Mouse (Mus musculus) inflammation-experienced regulatory T-cells, adult 16 weeks (primary cell): ENCODE measurements around the gene Ttc16. TPM values are rescaled to one million over a fixed set of nuclear protein-coding genes. Genes with fewer than 3 reads are reported as not detected.

Experiments
- polyA plus RNA-seq: library from polyadenylated mRNA; unstranded; fragments of 100-300 nt; shearing (Covaris generic); gene quantifications from one replicate; pipeline ENCODE4 v1.2.1, GENCODE M21; 2017

Gene Ttc16
- polyA plus RNA-seq, result 1.7 TPM

DNA sequence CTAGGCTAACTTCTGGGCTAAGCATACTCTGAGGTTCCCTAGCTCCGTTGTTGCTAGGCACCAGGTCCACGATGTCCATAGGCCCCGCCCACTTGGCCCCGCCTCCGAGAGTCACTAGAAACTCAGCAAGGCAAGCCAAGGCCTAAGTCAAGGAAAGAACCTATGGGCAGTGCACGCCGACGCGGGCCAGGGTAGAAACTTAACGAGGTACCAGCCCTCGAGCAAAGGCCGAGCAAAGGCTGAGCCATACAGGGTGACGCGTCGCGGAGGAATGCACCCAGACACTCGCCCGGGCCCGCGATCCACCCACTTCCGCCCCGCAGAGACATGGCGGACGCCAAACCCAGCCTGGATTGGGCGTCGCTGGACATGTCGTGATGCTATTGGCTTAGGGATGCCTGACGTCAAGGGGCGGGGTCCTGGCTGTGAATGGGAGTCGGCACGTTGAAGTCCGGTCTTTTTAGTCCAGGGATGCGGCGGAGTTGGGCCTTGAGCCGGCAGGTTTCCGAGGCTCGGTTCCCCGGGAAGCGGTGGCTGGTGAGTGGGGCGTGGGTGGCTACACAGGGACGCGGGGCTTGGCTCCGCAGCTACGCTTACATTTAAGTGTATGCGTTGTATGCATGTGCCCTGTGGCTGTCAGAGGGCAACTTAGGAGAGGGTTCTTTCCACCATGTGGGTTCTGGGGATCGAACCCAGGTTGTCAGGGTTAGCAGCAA, at the start of gene Ttc16, which contains the start of gene Ptrh1:
Gene Ttc16 (minus strand): TSS at position 275 of the 716 bp plus-strand sequence.
Gene Ptrh1 (plus strand): TSS at position 428 of the 716 bp plus-strand sequence.

DNA sequence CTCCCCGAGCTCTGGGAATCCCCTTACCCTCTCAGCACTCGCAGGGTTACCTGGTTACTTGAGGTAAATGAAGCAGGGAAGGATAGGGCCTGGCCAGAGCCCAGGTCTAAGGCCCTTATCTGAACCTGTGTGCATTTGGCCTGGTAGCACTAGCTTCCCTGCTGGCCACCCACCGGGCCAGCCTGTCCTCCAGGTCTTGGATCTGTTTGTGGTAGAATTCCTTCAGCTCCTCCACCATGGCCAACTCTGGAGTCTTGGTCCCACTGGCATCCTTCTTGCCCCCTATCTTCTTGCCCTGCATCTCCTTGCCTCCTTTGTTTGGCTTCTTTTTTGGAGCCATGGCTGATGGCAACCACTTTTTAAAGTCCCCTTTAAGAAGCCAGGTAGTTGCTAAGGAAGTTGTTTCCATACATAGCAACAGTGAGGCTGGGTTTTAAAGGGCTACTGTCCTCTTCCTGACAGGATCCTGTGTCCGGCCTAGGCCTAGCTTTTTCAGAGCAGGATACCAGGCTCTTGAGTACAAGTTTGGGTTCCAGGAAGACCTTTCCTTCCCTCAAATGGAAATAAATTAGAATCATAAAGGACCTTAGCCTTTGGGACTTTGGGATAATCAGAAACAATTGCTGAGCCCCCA, 8.7 kb upstream of the Ttc16 start, which contains the start of gene Cfap157:
Gene Cfap157 (minus strand): TSS at position 381 of the 634 bp plus-strand sequence.

DNA sequence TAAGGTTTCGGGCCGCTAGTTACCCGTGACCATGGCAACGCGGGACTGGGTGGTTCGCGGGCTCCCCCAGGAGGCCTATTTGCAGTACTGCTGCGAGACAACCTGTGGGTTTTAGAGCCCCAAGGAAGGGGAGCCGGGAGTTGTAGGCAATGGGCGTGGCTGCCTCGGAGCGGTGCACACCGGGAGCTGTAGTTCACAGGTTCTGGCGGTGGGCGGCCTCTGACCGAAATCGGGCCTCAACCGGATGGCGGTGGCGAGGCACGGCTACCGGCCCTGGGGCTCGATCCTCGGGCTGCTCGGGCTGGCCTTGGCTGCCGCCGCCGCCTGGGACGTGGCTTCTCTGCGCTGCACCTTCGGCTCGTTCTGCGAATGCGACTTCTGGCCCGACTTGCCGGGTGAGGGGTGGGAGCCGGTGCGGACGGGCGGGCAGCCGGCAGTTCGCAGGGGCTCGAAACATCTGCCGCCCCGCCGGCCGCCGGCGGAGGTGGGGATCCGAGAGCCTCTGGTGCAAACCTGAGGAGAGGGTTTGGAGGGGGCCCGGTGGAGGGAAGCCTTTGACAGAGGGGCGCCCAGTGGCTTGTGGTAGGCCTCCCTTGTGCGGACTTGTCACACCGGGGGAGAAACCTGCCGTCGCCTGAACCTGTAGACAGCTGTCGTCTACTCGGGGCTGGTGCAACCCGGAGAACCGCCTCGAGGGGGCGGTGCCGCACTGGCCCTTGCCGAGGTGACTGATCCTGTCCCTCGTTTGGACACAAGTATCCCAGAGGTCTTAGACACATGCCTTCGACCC, 18.2 kb downstream of the Ttc16 start, which contains the start of gene Tor2a:
Gene Tor2a (plus strand): TSS at position 179 of the 790 bp plus-strand sequence.

DNA sequence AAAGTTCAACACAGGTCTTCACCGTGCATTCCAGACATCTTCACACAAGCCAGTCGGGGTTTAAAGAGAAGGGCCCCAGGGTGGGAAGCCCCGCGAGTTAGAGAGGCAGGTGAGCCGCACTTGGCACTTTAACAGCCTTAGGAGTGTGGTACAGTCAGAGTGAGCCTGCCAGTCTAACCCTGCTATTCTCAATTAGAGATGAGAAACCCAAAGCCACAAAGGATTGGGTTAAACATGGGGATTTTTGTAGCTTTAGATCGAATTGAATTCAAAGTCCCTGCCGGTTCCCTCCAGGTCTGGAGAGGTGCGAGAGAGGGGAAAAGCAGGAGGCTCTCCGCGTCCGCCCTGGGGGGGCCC, 34.5 kb downstream of the Ttc16 start, which contains the start of gene 6330409D20Rik:
Gene 6330409D20Rik (minus strand): TSS at position 101 of the 357 bp plus-strand sequence.

DNA sequence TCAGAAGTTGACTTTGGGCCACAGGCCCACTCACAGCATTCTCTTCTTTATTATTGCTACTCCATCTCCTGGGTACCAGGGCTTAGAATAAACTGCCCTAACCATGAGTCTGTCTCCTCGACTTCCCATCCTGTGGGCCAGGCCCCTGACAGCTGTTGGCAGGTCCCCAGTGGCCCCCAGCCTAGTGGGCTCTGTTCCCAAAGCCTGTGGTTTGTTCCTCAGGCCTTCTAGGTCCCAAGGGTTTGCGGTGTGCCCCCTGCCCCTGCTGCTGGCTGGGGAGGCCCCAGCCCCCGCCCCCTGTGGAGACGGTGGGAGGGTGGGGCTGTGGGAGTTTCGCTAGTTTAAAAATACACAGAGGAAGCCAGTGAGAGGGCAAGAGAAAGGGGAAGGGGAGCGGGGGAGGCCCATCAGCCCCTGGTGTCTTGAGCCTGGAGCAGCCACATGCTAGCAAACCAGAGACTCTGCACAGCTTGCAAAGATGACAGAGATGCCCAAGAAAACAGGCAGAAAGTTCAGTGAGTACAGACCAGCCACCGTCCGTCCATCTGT, 54.7 kb downstream of the Ttc16 start, which contains the start of gene Sh2d3c:
Gene Sh2d3c (plus strand): TSS at position 375 of the 549 bp plus-strand sequence.

DNA sequence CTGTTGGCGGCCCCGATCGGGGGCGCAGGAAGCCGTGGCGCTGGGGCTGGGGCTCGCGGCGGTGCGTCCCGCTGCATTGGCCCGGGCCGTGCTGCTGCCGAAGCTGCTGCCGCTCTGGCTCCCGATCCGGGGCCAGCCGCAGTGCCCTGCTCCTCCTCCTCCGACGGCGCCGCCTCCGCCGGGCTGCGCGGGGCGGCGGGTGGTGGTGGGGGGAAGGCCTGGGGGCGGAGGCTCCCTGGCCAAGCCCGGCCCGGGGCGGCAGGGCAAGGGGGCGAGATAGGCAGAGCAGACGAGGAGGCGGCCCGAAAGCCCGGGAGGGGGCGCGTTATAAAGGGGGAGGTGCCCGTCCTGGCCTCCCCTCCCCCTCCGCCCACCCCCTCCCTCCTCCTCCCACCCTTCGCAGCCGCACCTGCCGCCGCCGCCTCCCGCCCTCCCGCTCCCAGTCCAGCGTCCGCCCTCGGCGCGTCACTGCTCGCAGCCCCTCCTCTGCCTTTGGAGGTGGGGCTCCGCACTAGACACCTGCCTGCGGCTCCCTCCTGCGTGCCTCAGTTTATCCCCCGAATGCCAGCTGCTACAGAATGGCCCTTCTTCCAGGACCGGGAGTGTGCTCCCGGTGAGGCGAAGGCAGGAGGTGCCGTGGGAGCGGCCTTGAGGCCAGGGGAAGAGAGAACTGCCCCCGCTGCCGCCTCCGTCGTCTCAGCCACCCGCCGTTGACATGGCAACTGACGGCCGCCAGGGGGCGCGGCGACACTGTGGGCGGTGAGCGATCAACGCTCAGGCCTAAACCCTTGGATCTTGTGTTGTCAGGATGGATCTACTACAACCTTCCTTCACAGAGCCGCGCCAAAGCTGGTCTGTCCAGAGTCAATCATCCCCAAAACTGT, 62.3 kb downstream of the Ttc16 start, which contains the start of gene Cdk9:
Gene Cdk9 (minus strand): TSS at position 143 of the 884 bp plus-strand sequence.

Other genes with a start within 250 kb of the Ttc16 start
- gene Fam102a, start 240.3 kb downstream of the Ttc16 start, polyA plus RNA-seq, result 72.8 TPM
- 148 TPM for gene Dpm2, start 204.8 kb downstream of the Ttc16 start, polyA plus RNA-seq
- gene Pip5kl1, start 200.8 kb downstream of the Ttc16 start, polyA plus RNA-seq, result not detected
- not detected for gene 9430097D07Rik, start 199.9 kb downstream of the Ttc16 start, polyA plus RNA-seq
- gene St6galnac4, start 188.5 kb downstream of the Ttc16 start, polyA plus RNA-seq, result 62.6 TPM
- gene St6galnac6, start 175.9 kb downstream of the Ttc16 start, polyA plus RNA-seq, result 6.3 TPM
- gene Ak1, start 153.9 kb downstream of the Ttc16 start, polyA plus RNA-seq, result not detected
- gene Eng, start 129.0 kb downstream of the Ttc16 start, polyA plus RNA-seq, result 0.41 TPM
- gene Fpgs, start 71.5 kb downstream of the Ttc16 start, polyA plus RNA-seq, result 24.0 TPM
- gene Cdk9, start 62.6 kb downstream of the Ttc16 start, polyA plus RNA-seq, result 45.1 TPM
- 135 TPM for gene Sh2d3c, start 54.6 kb downstream of the Ttc16 start, polyA plus RNA-seq
- 1.0 TPM for gene 6330409D20Rik, start 34.6 kb downstream of the Ttc16 start, polyA plus RNA-seq
- 85.3 TPM for gene Tor2a, start 18.4 kb downstream of the Ttc16 start, polyA plus RNA-seq
- gene Ptrh1, start 153 bp upstream of the Ttc16 start, polyA plus RNA-seq, result 6.9 TPM
- gene Cfap157, start 8.8 kb upstream of the Ttc16 start, polyA plus RNA-seq, result not detected
- 6.1 TPM for gene Stxbp1, start 71.6 kb upstream of the Ttc16 start, polyA plus RNA-seq
- gene Fam129b, start 100.5 kb upstream of the Ttc16 start, polyA plus RNA-seq, result 1.3 TPM
- 37.4 TPM for gene Rpl12, start 185.9 kb upstream of the Ttc16 start, polyA plus RNA-seq
- 9.8 TPM for gene Lrsam1, start 186.0 kb upstream of the Ttc16 start, polyA plus RNA-seq
- 10.6 TPM for gene Slc2a8, start 206.4 kb upstream of the Ttc16 start, polyA plus RNA-seq